Mouse (Mus musculus): Measurements from ENCODE around the gene Ncam1. TPM values are rescaled to one million over a fixed set of nuclear protein-coding genes. Genes with fewer than 3 reads are reported as not detected.

Gene Ncam1
- polyA plus RNA-seq, 1 experiment from 2014 or later: 2.0 TPM

DNA sequence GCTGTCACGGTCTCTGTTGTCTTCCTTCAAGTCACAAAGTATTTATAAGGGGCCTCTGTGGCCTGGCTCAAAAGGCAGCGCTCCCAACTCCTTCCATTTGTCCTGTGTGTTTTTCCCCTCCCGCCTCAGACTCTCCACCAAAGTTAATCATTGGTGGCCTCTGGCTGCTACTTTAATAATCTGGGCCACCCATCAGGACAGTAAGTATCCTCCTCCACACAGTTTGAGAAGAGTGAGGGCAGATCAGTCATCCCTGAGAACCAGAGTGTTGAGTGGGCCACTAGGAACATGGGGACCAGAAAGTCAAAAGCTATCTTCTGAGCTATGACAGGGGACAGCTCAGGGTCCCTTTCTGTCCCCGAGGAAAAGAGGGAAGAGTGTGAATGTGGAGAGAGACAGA lies 256.1 kb downstream of the Ncam1 start:
- WGBS (ENCODE audit: insufficient replicate concordance): 79% methylated on average over 4 of the region's 4 CpGs
- Histone ChIP-seq H3K4me1 (ENCODE audit: insufficient read depth) (no peaks in the 10 kb centered on the region), H3K9ac (replicated peaks) (no peak overlapping the region), H3K27me3 (ENCODE audit: insufficient read depth, low read length) (no peaks in the 10 kb centered on the region), H3K4me2 (ENCODE audit: low read depth, low read length) (no peak overlapping the region), H3K9me3 (ENCODE audit: low read length) (no peaks in the 10 kb centered on the region), H3K36me3 (replicated peaks; ENCODE audit: insufficient read depth, low read length) (no peaks in the 10 kb centered on the region), H3K27ac (ENCODE audit: low read depth) (no peak overlapping the region), H3K4me3 (ENCODE audit: low read depth, low read length) (no peak overlapping the region)
- TF ChIP-seq CTCF (IDR thresholded peaks at IDR 0.05; ENCODE audit: low read depth) (no peak), EP300 (IDR thresholded peaks at IDR 0.05; ENCODE audit: low read depth) (no peak)
- no peak for DNase-seq
- ATAC-seq: no peak

- Histone ChIP-seq H3K36me3 (replicated peaks; ENCODE audit: insufficient read depth, low read length) (no peaks in the 10 kb centered on the region), H3K4me2 (ENCODE audit: low read depth, low read length) (no peak overlapping the region), H3K27me3 (ENCODE audit: insufficient read depth, low read length) (no peaks in the 10 kb centered on the region), H3K27ac (ENCODE audit: low read depth) (no peak overlapping the region), H3K4me1 (ENCODE audit: insufficient read depth) (no peaks in the 10 kb centered on the region; the same call in 1 of the 2 replicates), H3K4me3 (ENCODE audit: low read depth, low read length) (no peak overlapping the region), H3K9me3 (ENCODE audit: low read length) (no peaks in the 10 kb centered on the region), H3K9ac (replicated peaks) (no peak overlapping the region)
- TF ChIP-seq EP300 (IDR thresholded peaks at IDR 0.05; ENCODE audit: low read depth) (no peak), CTCF (IDR thresholded peaks at IDR 0.05; ENCODE audit: low read depth) (no peak)
- 87% methylated on average over 6 of the region's 6 CpGs for WGBS (ENCODE audit: insufficient replicate concordance)
- DNase-seq (no peak), ATAC-seq (no peak)
These were observed 260.9 kb downstream of the Ncam1 start for GRCm38 (mm10) chr9:49537814-49538213.

GRCm38 (mm10) chr9:49536593-49536992 lies 262.1 kb downstream of the Ncam1 start:
- no peak for TF ChIP-seq CTCF (IDR thresholded peaks at IDR 0.05; ENCODE audit: low read depth)
- no peak for TF ChIP-seq EP300 (IDR thresholded peaks at IDR 0.05; ENCODE audit: low read depth)
- Histone ChIP-seq H3K4me3 (ENCODE audit: low read depth, low read length) (no peak overlapping the region), H3K27ac (ENCODE audit: low read depth) (no peak overlapping the region), H3K36me3 (replicated peaks; ENCODE audit: insufficient read depth, low read length) (no peaks in the 10 kb centered on the region), H3K27me3 (ENCODE audit: insufficient read depth, low read length) (no peaks in the 10 kb centered on the region), H3K4me2 (ENCODE audit: low read depth, low read length) (no peak overlapping the region), H3K9me3 (ENCODE audit: low read length) (no peaks in the 10 kb centered on the region), H3K4me1 (ENCODE audit: insufficient read depth) (no peaks in the 10 kb centered on the region; the same call in 1 of the 2 replicates), H3K9ac (replicated peaks) (no peak overlapping the region)
- no peak for ATAC-seq
- no peak for DNase-seq
- 74% methylated on average over 6 of the region's 6 CpGs for WGBS (ENCODE audit: insufficient replicate concordance)

- ATAC-seq: no peak
- H3K9ac ChIP-seq (replicated peaks): no peak overlapping the region
- no peaks in the 10 kb centered on the region for H3K27me3 ChIP-seq (ENCODE audit: insufficient read depth, low read length)
- 31% methylated on average over 4 of the region's 4 CpGs for WGBS (ENCODE audit: insufficient replicate concordance)
- TF ChIP-seq CTCF (IDR thresholded peaks at IDR 0.05; ENCODE audit: low read depth) (no peak), EP300 (IDR thresholded peaks at IDR 0.05; ENCODE audit: low read depth) (no peak)
- no peak overlapping the region for H3K27ac ChIP-seq (ENCODE audit: low read depth)
- no peak overlapping the region for H3K4me3 ChIP-seq (ENCODE audit: low read depth, low read length)
- no peaks in the 10 kb centered on the region for H3K36me3 ChIP-seq (replicated peaks; ENCODE audit: insufficient read depth, low read length)
- no peaks in the 10 kb centered on the region; the same call in 1 of the 2 replicates for H3K4me1 ChIP-seq (ENCODE audit: insufficient read depth)
- no peak for DNase-seq
- no peaks in the 10 kb centered on the region for H3K9me3 ChIP-seq (ENCODE audit: low read length)
- no peak overlapping the region for H3K4me2 ChIP-seq (ENCODE audit: low read depth, low read length)
These were observed 263.8 kb downstream of the Ncam1 start for GRCm38 (mm10) chr9:49534958-49535357.

- Histone ChIP-seq H3K4me2 (ENCODE audit: low read depth, low read length) (no peak overlapping the region), H3K9me3 (ENCODE audit: low read length) (no peaks in the 10 kb centered on the region), H3K4me1 (ENCODE audit: insufficient read depth) (no peaks in the 10 kb centered on the region; the same call in 1 of the 2 replicates), H3K27me3 (ENCODE audit: insufficient read depth, low read length) (no peaks in the 10 kb centered on the region), H3K36me3 (replicated peaks; ENCODE audit: insufficient read depth, low read length) (no peaks in the 10 kb centered on the region), H3K27ac (ENCODE audit: low read depth) (no peak overlapping the region), H3K9ac (replicated peaks) (no peak overlapping the region), H3K4me3 (ENCODE audit: low read depth, low read length) (no peak overlapping the region)
- no peak for ATAC-seq
- DNase-seq: no peak
- TF ChIP-seq EP300 (IDR thresholded peaks at IDR 0.05; ENCODE audit: low read depth) (no peak), CTCF (IDR thresholded peaks at IDR 0.05; ENCODE audit: low read depth) (no peak)
- 39% methylated on average over 7 of the region's 8 CpGs for WGBS (ENCODE audit: insufficient replicate concordance)
These were observed 264.7 kb downstream of the Ncam1 start for GRCm38 (mm10) chr9:49533912-49534491.

- H3K9me3 ChIP-seq (ENCODE audit: low read length): no peaks in the 10 kb centered on the region
- H3K27ac ChIP-seq (ENCODE audit: low read depth): no peak overlapping the region
- no peak overlapping the region for H3K9ac ChIP-seq (replicated peaks)
- 55% methylated on average over 7 of the region's 7 CpGs for WGBS (ENCODE audit: insufficient replicate concordance)
- H3K27me3 ChIP-seq (ENCODE audit: insufficient read depth, low read length): no peaks in the 10 kb centered on the region
- no peak overlapping the region for H3K4me2 ChIP-seq (ENCODE audit: low read depth, low read length)
- DNase-seq: no peak
- H3K36me3 ChIP-seq (replicated peaks; ENCODE audit: insufficient read depth, low read length): no peaks in the 10 kb centered on the region
- H3K4me3 ChIP-seq (ENCODE audit: low read depth, low read length): no peak overlapping the region
- no peak for ATAC-seq
- H3K4me1 ChIP-seq (ENCODE audit: insufficient read depth): no peaks in the 10 kb centered on the region; the same call in 1 of the 2 replicates
- TF ChIP-seq EP300 (IDR thresholded peaks at IDR 0.05; ENCODE audit: low read depth) (no peak), CTCF (IDR thresholded peaks at IDR 0.05; ENCODE audit: low read depth) (no peak)
These were observed 265.3 kb downstream of the Ncam1 start for GRCm38 (mm10) chr9:49533455-49533854.

Measured in liver, postnatal 0 days (tissue).